Mouse (Mus musculus) stomach, postnatal 0 days (tissue): Measurements from ENCODE around the gene Ero1lb.

ENCODE experiments used
- CTCF ChIP-seq: IDR thresholded peaks from 2 replicates; pipeline ENCODE4 v1.5.1; 2016; ENCODE audit warnings: antibody characterized with exemption, low read depth, mild to moderate bottlenecking, moderate library complexity
- EP300 ChIP-seq: optimal IDR thresholded peaks from 2 replicates; pipeline ENCODE3; 2016; ENCODE audit warnings: antibody characterized with exemption

- TF ChIP-seq CTCF: no peak
- no peak for TF ChIP-seq EP300
Measured at GRCm38 (mm10) chr13:12519371-12519770, 46.3 kb upstream of the Ero1lb start.
